ENCODE assay signal across 16 mouse cellular contexts in genomic region chr15:83913028-83913714, GRCm38 (mm10).
DNase-seq lines count a peak whose midpoint lies in the region; TF ChIP-seq lines count a peak whose summit lies in the region.
"Had no signal": no experiment of that assay in that cellular context is flagged by ENCODE, and none has a peak within 500 bp of the region (broad histone marks: within the 10 kb centered on the region; RNA-seq: fewer than 3 reads in every experiment).

No protein-coding gene starts in this region.

- no peak overlapping the region for H3K4me3 ChIP-seq in gastrocnemius, adult 2 months
- no peak overlapping the region for H3K4me3 ChIP-seq in left cerebral cortex, adult 2 months
- no peak overlapping the region for H3K4me3 ChIP-seq in CH12.LX (replicated peaks in 1 of 3; ENCODE audit: low read depth in 2 of 3, low read length in 2 of 3, poor library complexity in 1 of 3)
- no peak overlapping the region for H3K4me3 ChIP-seq in limb, embryonic 10.5 days
- H3K4me3 ChIP-seq: hindbrain, embryonic 15.5 days; lung, embryonic 15.5 days had no signal

- no peak overlapping the region for H3K9ac ChIP-seq in CH12.LX (ENCODE audit: insufficient read depth, low read depth)
- H3K9ac ChIP-seq: hindbrain, embryonic 15.5 days; liver, embryonic 14.5 days; lung, embryonic 15.5 days had no signal

- intact Hi-C loops in gastrocnemius, adult 2 months (cut with DNase I) = no loop called here
- intact Hi-C loops in left cerebral cortex, adult 2 months (cut with DNase I) = loop anchor here (5.0 kb wide), 2 partner anchors 56 to 151 kb away; no protein-coding TSS in a partner anchor

- in situ Hi-C loops in CH12.LX (cut with MboI; ENCODE audit: low pct_ligation_motif_present, low pct_unique_long_range_greater_than_20kb, low sequenced_read_pairs) = no loop called here

- H3K27me3 ChIP-seq in CH12.LX (replicated peaks) = peaks cover 78% of the 10 kb centered on the region
- H3K27me3 ChIP-seq in limb, embryonic 10.5 days (ENCODE audit: low read depth, poor library complexity, severe bottlenecking) = no peaks in the 10 kb centered on the region
- H3K27me3 ChIP-seq: hindbrain, embryonic 15.5 days; lung, embryonic 15.5 days had no signal

- no peaks in the 10 kb centered on the region for H3K79me2 ChIP-seq in CH12.LX (replicated peaks; ENCODE audit: control insufficient read depth, extremely low read depth, insufficient read depth, poor library complexity, severe bottlenecking)

- H3K36me3 ChIP-seq in CH12.LX (replicated peaks in 1 of 2; ENCODE audit: control insufficient read depth in 1 of 2, insufficient read depth in 1 of 2, low read length in 1 of 2) = no peaks in the 10 kb centered on the region
- H3K36me3 ChIP-seq in limb, embryonic 10.5 days = no peaks in the 10 kb centered on the region
- H3K36me3 ChIP-seq: hindbrain, embryonic 15.5 days; lung, embryonic 15.5 days had no signal

- H3K4me2 ChIP-seq in CH12.LX (ENCODE audit: insufficient read depth, low read depth, poor library complexity, severe bottlenecking) = no peak overlapping the region
- H3K4me2 ChIP-seq: hindbrain, embryonic 15.5 days; lung, embryonic 15.5 days had no signal

- no peak overlapping the region for H3K27ac ChIP-seq in gastrocnemius, adult 2 months
- H3K27ac ChIP-seq in left cerebral cortex, adult 2 months = no peak overlapping the region
- H3K27ac ChIP-seq in CH12.LX (ENCODE audit: insufficient read depth, low read depth) = no peak overlapping the region
- no peak overlapping the region for H3K27ac ChIP-seq in limb, embryonic 10.5 days
- H3K27ac ChIP-seq: hindbrain, embryonic 15.5 days; liver, embryonic 14.5 days; lung, embryonic 15.5 days; stomach, postnatal 0 days had no signal

- TF ChIP-seq CTCF in gastrocnemius, adult 2 months (IDR thresholded peaks at IDR 0.05) = 0 out of 2 replicates have a peak, but pooled peaks have one; percentile 1
- TF ChIP-seq CTCF in left cerebral cortex, adult 2 months (IDR thresholded peaks at IDR 0.05) = peak; percentile 45
- TF ChIP-seq CTCF in CH12.LX (conservative IDR thresholded peaks at IDR 0.05 in 1 of 2, IDR thresholded peaks at IDR 0.05 in 1 of 2; ENCODE audit: low read depth in 2 of 2, low read length in 2 of 2) = no peak

- peak; percentile 16 for DNase-seq in gastrocnemius, adult 2 months
- no peak for DNase-seq in gastrocnemius, adult 18-20 months (ENCODE audit: low spot score)
- no peak for DNase-seq in left cerebral cortex, adult 2 months (ENCODE audit: extremely low spot score in 1 of 2, low spot score in 2 of 2)
- no peak for DNase-seq in left cerebral cortex, adult 18-20 months (ENCODE audit: low spot score in 2 of 2)
- DNase-seq in CH12.LX (ENCODE audit: extremely low read depth) = no peak
- DNase-seq in brain, adult 2 months (ENCODE audit: low read depth, low spot score) = peak; percentile 48
- DNase-seq in limb, embryonic 10.5 days (ENCODE audit: low spot score) = no peak
- DNase-seq: adrenal gland, adult 8-10 months; cerebellum, postnatal 36 days; heart, adult 18-20 months; heart, postnatal 36 days; kidney, postnatal 36 days had no signal

- whole genome bisulfite sequencing in limb, embryonic 10.5 days = 91% methylated on average over 14 of the region's 14 CpGs

- dilution Hi-C loops in CH12.LX (cut with MboI; ENCODE audit: extremely low pct_ligation_motif_present, extremely low pct_unique_long_range_greater_than_20kb, low sequenced_read_pairs) = no loop called here

- H3K9me3 ChIP-seq in CH12.LX (replicated peaks; ENCODE audit: low read length) = no peaks in the 10 kb centered on the region
- no peaks in the 10 kb centered on the region for H3K9me3 ChIP-seq in limb, embryonic 10.5 days (replicated peaks)
- H3K9me3 ChIP-seq: hindbrain, embryonic 15.5 days; lung, embryonic 15.5 days had no signal

- H3K4me1 ChIP-seq in CH12.LX (ENCODE audit: control insufficient read depth in 1 of 2, insufficient read depth in 2 of 2) = no peaks in the 10 kb centered on the region
- no peaks in the 10 kb centered on the region for H3K4me1 ChIP-seq in limb, embryonic 10.5 days
- H3K4me1 ChIP-seq: hindbrain, embryonic 15.5 days; lung, embryonic 15.5 days had no signal

- no peak for TF ChIP-seq EP300 in CH12.LX (IDR thresholded peaks at IDR 0.05; ENCODE audit: low read length)

- TF ChIP-seq POLR2A in CH12.LX (IDR thresholded peaks at IDR 0.05; ENCODE audit: low read depth, low read length) = no peak

- TF ChIP-seq RAD21 in CH12.LX (IDR thresholded peaks at IDR 0.05; ENCODE audit: low read depth, low read length) = peak; percentile 1; the same call in 1 of the 2 replicates

TF ChIP-seq in CH12.LX, 34 proteins besides CTCF, POLR2A, EP300 and RAD21:
- TF ChIP-seq TBP (conservative IDR thresholded peaks at IDR 0.05; ENCODE audit: low read depth, low read length) = no peak
- no peak for TF ChIP-seq MEF2A (IDR thresholded peaks at IDR 0.05; ENCODE audit: borderline replicate concordance, low read depth, low read length)
- TF ChIP-seq MAFK (IDR thresholded peaks at IDR 0.05; ENCODE audit: insufficient replicate concordance, low read length) = no peak
- TF ChIP-seq JUND (conservative IDR thresholded peaks at IDR 0.05; ENCODE audit: low read depth, low read length) = no peak
- TF ChIP-seq CHD2 (IDR thresholded peaks at IDR 0.05; ENCODE audit: low read length) = no peak
- TF ChIP-seq USF1 (IDR thresholded peaks at IDR 0.05; ENCODE audit: low read depth, low read length) = no peak
- no peak for TF ChIP-seq PAX5 (IDR thresholded peaks at IDR 0.05; ENCODE audit: low read length)
- no peak for TF ChIP-seq HCFC1 (IDR thresholded peaks at IDR 0.05; ENCODE audit: low read depth, low read length)
- no peak for TF ChIP-seq ZKSCAN1 (IDR thresholded peaks at IDR 0.05; ENCODE audit: borderline replicate concordance, low read depth, low read length)
- no peak for TF ChIP-seq MAZ (IDR thresholded peaks at IDR 0.05; ENCODE audit: low read depth, low read length)
- TF ChIP-seq IRF4 (IDR thresholded peaks at IDR 0.05; ENCODE audit: low read depth, low read length) = no peak
- no peak for TF ChIP-seq JUN (IDR thresholded peaks at IDR 0.05; ENCODE audit: insufficient read depth, low read depth, low read length)
- no peak for TF ChIP-seq POLR2AphosphoS2 (IDR thresholded peaks at IDR 0.05; ENCODE audit: low read depth, low read length)
- no peak for TF ChIP-seq MXI1 (IDR thresholded peaks at IDR 0.05; ENCODE audit: low read depth, low read length)
- TF ChIP-seq E2F4 (IDR thresholded peaks at IDR 0.05; ENCODE audit: insufficient replicate concordance, low read depth, low read length) = no peak
TF ChIP-seq in CH12.LX: peak in this region for 0.

Comparison
In these comparisons a context has a peak if more than half of its experiments do, and no peak if none do; other contexts are left out.
1. DNase-seq: peak in gastrocnemius, adult 2 months (single experiment) and brain, adult 2 months (single experiment); none in gastrocnemius, adult 18-20 months (single experiment), left cerebral cortex, adult 2 months (0 of 2), left cerebral cortex, adult 18-20 months (0 of 2), CH12.LX (single experiment) and limb, embryonic 10.5 days (single experiment).
2. CTCF ChIP-seq: peak in gastrocnemius, adult 2 months (single experiment) and left cerebral cortex, adult 2 months (single experiment); none in CH12.LX (0 of 2).